Mouse (Mus musculus) urinary bladder, postnatal 14 days (tissue): ENCODE data around the gene Nup153.
A peak's percentile ranks its signal among the peaks of the same experiment; 100 is the strongest.

Source experiments
- DNase-seq: peaks from one replicate; pipeline ENCODE4 v3.0.0; 2021; ENCODE audit warnings: low spot score

The Nup153 gene

DNA sequence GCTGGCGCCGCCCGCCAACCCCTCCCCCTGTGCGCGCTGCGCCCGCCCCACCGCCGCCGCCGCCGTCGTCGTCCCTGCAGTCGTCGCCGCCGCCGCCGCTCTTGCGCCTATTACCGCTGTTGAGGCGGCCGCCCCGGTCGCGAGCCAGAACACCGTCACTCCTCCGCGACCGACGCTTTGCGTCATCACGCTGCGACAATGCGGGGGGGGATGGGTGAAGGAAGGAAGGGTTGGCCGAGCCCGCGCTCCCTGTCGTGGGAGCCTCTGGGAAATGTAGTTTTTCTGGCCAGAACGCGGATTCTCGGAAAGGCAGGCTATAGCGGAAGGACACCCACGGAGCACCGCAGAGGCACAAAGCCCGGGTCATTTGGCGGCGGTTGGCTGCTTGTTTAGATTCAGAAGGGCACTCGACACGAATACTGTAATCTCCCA, at the start of gene Nup153:
Nup153 (minus strand) TSS at position 104 of the 432 bp plus-strand sequence.
- peak; percentile 100 for DNase-seq

DNA sequence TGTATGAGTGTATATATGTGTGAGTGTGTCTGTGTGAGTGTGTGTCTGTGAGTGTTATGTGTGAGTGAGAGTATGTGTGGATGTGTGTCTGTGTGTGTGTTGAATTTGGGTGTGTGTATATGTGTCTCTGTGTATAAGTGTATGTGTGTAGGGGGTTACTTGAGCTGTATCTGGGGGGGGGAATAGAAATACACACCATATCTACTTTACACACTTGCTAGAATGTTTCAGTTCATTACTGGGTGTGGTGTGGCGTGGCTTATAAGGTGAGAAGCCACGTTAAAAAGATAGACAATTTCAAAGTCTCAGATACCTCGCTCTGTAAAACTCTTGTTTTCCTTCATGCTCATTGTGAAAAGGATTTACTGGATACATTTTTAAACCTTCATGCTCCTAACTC, 49.7 kb upstream of the Nup153 start:
- no peak for DNase-seq

DNA sequence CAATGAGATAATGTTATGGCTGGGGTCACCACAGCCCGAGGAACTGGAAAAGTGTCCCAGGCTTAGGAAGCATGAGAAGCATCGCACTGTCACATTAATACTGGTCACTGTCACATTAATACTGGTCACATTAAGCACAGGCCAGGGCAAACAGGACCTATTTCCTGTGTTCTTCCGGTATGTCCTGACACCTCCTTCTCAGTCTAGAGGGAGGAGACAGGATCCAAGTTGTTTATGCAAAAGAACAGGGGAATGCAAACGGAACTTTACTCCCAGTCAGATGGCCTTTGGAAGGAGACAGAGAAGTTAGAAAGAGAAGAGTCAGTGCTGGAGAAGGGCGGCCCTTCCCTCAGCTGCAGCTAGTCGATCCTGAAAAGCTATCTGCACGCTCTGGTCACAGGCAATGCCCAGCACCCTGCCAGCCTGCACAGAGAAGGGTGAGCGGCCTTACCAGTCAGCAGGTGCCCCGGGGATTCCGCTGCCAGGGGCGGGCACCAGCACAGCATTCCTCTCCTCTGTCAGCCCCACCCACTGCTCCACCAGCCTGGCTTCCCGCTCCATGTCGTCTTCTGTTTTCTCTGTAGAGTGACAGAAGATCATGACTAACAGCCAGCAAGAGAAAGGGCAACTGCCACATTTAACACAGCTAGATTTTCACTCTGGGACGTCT, 49.0 kb upstream of the Nup153 start:
- DNase-seq, result peak; percentile 38

DNA sequence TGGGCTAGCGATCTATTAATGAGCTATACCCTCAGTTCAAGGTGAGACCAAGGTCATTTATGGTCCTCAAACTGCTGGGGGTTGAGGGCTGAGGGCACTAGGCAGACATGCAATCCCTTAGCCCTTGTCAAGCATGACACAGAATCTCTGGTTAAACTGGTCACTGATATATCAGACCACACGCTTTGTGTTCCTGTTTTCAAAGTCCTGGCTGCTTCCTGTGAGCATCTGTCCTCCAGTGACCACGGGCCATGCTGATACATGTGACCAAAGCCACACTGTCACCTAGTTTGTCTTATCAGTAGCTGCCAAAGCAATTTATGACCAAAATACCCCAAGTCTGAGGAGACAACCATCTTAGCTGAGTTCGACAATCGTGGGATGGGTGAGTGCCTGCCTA, 47.3 kb upstream of the Nup153 start:
- DNase-seq, result no peak

DNA sequence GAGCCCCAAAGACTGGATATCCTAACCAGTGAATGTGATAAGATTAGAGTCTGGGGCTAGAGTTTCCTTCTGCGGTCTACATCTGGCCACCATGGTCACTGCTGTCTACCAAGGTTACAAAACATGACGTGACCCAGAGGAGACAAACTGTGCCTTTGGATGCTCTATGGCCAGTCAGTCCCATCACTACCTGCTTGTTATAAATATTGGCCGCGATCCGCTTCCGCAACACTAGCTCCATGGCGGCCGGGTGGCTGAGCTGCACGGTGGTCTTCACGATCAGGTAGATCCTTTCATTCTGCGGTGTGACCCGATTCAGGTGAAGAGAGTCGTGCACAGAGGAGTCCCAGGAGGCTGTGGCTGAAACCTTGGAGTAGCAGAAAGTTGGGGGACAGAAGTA, 44.8 kb upstream of the Nup153 start:
- no peak for DNase-seq

DNA sequence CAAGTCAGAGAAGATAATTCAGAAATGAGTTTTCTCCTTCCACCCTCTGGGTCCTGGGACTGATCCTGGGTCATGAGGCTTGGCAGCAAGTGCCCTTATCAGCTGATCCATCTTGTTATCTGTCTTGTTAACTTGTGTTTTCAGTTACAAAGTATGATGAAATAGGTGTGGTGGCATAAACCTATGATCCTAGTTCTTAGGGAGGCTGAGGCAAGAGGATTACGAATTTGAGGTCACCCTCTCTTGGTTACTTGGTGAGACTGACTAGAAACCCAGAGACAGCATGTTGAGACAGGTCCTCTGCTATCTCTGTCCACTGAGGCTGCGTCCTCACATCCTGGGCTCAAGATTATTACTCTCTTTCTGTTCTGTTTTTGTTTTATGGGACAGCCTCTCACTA, 37.6 kb upstream of the Nup153 start:
- DNase-seq, result no peak

DNA sequence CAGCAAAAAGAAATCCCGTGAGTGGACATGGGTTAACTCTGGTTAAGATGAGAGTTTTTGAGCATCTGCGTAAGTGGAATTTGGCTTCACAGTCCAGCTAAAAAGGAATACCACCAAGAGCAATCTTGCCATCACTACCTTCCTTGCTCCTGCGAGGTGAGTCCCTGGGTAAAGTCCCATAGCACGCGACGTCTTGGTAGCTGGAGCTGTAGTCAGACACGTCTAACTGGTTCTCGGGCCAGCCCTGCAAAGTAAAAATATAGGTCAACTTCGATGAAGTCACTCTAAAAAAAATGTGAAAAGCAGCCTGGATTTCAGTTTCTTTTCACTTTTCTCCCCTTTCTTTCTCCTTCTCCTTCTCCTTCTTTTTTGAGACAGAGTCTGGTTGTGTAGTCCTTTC, 35.5 kb upstream of the Nup153 start:
- DNase-seq, result peak; percentile 68

DNA sequence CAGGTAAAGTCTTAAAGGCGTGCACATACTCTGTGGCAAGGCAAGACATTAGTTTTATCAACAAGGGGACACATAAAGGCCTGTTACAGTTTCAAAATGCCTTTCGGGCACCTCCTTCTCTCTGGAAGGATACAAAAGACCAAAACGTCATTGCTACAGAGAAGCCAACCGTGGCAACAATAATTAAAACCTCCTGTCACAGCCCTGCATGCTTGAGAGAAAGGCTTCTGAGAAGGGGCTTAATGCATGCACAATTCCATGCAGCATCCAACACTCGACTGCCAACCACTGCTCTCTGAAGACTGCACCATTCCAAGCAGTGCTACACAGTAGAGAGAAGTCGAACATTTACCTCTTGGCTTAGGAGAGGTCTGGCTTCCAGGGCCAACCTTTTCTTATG, 33.2 kb upstream of the Nup153 start:
- no peak for DNase-seq

DNA sequence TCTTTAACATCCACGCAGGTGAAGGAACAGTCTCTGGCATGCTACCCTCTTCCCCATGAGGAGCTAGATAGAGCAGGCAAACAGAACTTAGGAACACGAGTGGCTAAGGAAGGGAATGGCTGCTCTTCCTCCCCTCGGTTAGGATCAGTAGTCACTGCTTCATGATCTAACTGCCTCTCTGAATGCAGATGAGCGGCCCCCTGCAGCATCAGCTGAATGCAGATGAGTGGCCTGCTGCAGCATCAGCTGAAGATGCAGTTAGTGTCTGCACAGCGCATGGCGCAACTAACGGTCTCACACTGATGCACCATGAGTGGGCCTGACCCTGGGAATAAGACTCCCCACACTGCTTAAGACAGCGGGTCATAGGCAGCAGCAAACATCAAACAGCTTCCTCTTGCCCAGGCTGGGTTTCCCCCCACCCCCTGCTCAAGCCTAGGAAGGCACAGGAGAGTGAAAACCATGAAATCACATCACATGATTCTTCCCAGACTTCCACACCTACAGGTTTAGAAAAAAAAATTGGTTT, 31.6 kb upstream of the Nup153 start:
- no peak for DNase-seq

DNA sequence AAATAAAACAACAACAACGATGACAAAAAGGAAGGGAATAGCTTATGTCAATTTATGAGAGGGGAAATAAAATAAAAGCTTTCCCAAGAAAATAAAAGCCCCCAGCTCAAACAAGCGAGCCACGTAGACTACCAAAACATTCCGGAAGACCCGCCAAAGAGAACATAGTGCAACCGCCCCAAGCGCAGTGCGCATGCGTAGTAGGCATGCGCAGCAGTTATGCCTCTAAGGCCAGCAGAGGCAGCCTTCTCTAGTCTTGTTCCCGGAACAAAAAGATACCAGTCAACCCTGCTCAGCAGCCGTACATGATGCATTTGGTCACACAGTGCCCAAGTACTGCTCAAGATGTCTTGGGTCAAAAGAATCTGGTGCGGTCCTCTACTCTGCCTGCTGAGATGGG, 30.9 kb upstream of the Nup153 start:
- no peak for DNase-seq

DNA sequence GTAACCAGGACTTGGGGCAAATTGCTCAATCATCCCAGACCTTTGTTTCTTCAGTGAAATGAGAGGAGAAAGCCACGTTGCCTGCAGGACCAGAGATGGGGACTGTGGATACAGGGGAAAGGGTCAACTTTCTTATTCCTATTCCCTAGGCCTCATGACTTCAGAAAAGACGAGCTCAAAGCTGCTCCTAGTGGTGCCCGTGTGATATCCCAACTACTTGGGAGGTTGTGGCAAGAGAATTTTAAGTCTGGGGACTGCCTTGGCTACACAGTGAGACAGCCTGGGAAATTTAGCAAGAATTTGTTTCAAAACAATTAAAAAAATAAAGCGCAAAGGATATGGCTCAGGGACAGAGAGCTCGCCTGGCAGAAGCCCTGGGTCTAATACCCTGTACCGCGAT, 30.2 kb upstream of the Nup153 start:
- DNase-seq, result no peak

DNA sequence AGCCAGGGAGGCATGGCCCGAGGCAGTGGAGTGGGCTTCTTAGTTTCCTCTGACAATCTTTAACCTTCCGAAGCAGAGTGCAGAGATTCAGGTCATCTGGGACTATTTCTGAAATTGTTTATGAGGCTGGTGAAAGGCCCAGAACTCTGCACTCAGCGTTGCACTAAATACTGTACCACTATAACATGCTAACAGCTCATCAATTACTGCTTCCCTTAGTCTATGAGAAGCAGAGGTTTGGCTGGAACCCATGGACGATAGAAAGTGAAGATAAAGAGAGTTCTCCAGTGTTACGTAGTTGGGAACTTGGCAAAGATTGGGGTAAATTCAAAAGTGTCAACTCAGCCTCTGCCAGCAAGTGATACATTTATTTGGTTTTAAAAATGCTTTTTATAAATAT, 25.6 kb upstream of the Nup153 start:
- no peak for DNase-seq

DNA sequence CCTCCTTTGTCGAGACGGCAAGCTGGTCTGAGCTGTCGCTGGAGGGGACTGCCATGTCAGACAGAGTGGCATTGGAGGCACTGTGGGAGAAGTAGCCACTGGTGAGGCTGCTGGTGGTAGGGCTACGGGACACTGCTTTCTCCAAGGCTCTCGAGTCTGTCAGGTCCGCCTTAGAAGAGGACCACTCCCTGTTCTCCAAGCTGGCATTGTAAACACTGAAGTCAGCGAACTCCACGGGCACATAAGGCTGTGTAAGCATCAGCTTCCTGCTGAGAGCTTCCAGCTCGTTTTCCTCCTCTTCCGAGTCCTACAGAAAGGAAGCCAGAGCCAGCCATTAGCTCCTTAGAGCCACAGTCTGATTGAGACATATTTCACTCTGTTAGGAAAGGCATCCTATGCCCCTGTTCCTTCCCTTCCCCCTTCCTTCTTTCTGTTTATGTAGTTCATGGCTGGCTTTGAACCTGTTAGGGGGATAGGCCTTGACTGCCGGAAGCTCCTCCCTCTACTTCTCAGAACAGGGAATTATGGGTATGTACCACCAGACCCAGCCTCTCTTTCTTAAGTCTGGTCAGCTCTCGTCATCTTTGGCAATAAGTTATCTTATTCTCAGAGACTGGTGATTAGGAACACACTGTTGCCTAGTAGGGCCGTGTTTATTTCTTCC, 25.0 kb upstream of the Nup153 start:
- no peak for DNase-seq

DNA sequence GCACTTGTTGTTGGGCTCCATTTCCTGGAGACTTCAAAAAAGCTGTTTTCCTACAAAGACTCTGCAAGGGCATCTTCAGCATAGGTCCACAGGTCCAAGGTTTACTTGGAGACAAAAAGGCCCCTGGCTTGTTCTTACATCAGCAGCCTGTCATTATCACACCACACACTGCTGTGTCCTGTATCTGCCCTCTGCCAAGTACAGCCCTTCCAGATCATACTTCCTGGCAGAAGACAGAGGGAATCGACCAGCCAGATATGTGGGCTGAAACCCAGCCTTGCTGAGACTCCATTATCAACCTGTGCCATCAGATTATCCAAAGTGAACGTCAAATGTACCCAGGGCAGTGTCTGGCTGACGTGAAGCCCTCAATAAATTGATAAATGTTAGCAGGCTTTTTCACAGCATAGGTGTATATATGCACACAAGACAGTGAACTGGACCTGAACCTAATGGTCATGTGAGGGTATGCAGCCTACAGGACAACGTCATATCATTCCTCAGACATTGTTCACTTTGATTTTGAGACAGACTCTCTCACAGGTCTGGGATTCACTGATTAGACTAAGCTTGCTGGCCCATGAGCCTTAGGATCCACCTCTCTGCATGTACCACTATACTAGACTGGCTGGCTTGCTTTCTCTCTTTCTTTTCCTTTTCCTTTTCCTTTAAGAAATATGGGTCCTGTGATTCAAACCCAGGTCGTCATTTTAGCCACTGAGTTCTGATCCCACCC, 20.6 kb upstream of the Nup153 start:
- no peak for DNase-seq

DNA sequence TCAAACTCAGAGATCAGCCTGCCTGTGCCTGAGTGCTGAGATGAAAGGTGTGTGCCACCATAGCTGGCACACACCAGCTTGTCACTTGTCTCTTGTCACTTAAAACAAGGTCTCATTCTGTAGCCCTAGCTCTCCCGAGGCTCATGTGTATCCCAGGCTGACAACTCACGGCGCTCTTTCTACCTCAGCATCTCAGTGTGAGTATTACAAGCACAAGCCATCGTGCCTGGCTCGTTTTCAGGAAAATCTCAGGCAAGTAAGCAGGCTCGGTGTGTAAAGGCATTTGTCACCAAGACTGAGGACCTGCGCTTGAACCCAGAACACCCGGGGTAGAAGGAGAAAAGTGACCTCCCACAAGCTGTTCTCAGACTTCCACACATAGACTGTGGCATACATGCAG, 16.1 kb upstream of the Nup153 start:
- no peak for DNase-seq

DNA sequence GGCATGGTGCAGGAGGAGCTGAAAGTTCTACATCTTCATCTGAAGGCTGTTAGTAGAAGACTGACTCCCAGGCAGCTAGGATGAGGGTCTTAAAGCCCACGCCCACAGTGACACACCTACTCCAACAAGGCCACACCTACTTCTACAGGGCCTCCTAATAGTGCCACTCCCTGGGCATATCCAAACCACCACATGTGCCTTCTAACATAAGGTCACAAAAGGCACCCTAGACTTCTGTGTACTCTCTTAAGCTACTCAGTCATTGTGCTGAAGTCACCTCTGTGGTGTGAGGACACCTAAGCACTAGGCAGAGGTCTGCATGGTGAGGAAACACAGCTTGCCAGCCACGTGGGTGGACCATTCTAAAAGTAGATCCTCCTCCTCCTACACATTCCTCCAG, 14.6 kb upstream of the Nup153 start:
- DNase-seq, result no peak

DNA sequence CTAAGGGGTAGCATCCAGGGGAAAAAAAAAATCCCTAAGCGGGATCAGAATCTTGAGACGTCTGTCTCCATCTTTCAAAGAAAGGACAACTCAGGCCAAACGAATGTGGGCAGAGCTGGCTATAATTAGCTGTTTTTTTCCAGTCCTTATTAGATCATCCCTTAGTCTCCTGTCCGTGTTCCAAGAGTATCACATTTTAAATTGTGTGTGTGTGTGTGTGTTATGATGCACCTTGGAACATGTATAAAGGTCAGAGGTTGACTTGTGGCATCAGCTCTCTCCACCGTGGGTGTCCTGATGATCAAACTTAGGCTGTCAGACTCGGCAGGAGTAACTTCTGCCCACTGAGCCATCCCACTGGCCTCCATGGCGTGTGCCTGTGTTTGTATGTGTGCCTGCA, 11.7 kb upstream of the Nup153 start:
- DNase-seq, result no peak

DNA sequence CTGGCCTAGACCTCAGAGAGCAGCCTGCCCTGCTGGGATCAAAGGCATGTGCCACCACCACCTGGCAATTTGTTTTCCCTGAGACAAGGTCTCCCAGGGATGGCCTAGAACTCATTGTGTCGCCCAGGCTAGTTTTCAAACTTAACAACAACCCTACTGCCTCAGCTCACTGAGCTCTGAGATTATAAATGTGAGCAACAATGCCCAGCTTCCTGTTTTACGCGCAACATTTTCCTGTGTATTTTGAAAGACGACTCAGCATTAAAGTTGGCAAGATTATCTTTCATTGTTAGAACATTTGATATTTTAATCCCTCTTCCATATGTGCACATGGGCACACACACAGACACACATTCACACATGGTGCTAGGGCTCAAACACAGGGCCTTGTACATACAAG, 9.7 kb upstream of the Nup153 start:
- DNase-seq, result no peak

DNA sequence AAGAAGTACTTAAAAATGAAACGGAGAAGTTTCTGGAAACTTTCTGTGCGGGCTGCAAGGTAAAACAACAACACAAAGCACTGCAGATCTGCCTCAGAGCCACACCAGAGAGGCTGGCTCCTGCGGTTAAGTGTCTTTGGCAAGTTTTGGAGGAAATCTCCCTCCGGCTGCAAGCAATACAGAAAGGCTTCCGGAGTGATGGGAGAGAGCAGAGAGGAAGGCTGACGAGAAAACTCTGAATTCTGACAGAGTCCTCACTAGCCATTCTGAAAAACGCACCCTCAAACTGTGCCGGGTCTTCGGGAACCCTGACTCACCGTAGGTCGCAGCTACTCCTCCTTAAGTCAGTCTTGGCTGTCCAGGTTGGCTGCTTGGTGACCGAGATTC, 8.7 kb upstream of the Nup153 start:
- peak; percentile 15 for DNase-seq

DNA sequence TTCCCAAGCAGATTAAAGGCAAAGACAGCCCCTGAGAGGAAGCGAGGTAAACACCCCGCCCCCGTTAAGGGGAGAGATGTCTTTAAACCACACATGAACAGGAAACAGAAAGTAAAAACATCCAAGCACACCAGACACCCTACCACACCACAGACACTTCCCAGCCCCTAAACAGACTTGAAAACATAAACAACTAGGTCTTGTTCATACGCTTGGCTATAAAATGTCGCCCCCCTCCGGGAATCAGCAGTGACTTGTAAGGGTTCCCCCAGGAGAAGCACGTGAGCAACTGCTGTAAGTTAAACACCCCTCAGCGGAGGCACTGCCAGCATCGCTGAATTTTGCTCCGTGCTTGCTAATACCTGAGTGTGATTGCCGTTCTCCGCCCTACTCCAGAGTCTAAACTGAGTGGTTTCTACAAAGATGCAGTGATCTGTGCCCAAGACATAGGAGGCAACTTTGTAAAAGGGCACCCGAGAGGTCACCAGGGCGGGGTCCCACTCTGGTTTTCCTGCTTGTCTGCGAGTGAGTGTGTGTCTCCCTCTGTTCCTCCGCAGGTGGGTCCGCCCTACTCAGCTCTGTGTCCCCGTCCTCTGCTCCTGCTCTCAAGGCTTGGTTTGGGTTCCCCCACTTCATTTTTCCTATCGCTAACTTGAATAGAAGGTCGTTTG, 8.2 kb upstream of the Nup153 start:
- DNase-seq, result peak; percentile 42

DNA sequence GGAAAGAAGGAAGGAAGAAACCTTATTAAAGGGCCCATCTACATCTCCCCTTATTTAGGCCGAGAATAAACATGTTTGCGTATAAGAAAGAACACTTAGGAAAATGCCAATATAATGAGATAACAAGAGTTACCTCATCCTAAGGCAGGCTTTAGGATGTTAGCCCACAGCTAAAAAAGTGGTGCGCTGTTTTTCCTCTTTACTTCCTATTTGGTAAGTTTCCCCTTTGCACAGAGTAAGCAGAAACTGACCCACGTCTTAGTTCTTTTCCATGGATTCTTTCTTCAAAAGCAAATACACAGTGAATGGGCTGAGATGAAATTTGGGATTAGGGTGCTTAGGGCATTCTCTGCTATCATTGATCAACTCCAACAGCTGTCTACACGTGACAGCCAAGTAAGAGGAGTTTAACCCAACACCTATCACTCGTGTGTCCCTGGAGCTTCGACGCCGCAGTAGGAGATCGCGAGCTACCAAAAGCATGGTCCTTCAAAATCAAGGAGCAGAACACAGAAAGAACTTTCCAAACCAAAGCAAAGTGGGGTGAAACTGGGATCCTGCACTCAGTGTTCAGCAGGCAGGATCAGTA, 7.6 kb upstream of the Nup153 start:
- DNase-seq, result no peak

DNA sequence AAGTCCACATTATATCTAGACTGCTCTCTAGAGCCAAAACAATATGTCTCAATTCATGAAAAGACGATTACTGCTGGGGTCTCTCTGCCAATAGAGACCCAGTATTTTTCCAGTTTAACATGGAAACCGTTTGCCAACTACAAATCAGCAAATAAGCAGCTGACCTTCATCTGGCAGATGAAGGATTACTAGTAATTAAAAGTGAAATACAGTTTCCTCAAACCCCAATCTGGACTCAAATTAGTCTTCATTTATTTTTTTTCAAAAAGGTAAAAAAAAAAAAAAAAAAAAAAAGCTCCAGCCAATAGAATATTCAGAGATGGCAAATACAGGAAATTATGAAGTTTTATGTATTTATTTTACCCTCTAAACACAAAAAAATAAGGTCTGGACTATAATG, 2.3 kb upstream of the Nup153 start:
- no peak for DNase-seq
